Mouse (Mus musculus) stomach, embryonic 15.5 days (tissue): ENCODE data around the gene Gphn. TPM values are rescaled to one million over a fixed set of nuclear protein-coding genes. Genes with fewer than 3 reads are reported as not detected.
"Not testable (repeated sequence)": the region's sequence is repeated elsewhere in the genome, so short reads cannot be mapped to it uniquely, and the experiment has no call there.

Experiments used
- ATAC-seq: fragments of 200-750 bp; cut with Nextera tagmentation; 2 replicates; pipeline ENCODE4 v1.8.0; 2017; ENCODE audit warnings: low read depth, moderate number of reproducible peaks, moderate TSS enrichment; ENCODE audit not compliant: insufficient read depth, low FRiP score
- H3K27ac ChIP-seq: fragments of 300-500 bp; sonication (generic); 2 replicates; pipeline ENCODE4 v1.5.1; 2015; ENCODE audit warnings: mild to moderate bottlenecking, inconsistent platforms
- H3K27me3 ChIP-seq: fragments of 300-500 bp; sonication (generic); replicated peaks from 2 replicates; pipeline ENCODE4 v1.6.1; 2015; ENCODE audit warnings: inconsistent platforms
- H3K36me3 ChIP-seq: fragments of 300-500 bp; sonication (generic); 2 replicates; pipeline ENCODE4 v1.6.1; 2015; ENCODE audit warnings: inconsistent platforms
- H3K4me1 ChIP-seq: fragments of 300-500 bp; sonication (generic); 2 replicates; pipeline ENCODE4 v1.6.1; 2015; ENCODE audit warnings: inconsistent platforms
- H3K4me2 ChIP-seq: fragments of 300-500 bp; sonication (generic); 2 replicates; pipeline ENCODE4 v1.6.1; 2015; ENCODE audit warnings: mild to moderate bottlenecking, inconsistent platforms
- H3K4me3 ChIP-seq: fragments of 300-500 bp; sonication (generic); replicated peaks from 2 replicates; pipeline ENCODE4 v1.5.1; 2015; ENCODE audit warnings: inconsistent platforms
- H3K9ac ChIP-seq: fragments of 300-500 bp; sonication (generic); 2 replicates; pipeline ENCODE4 v1.6.1; 2015; ENCODE audit warnings: inconsistent platforms
- H3K9me3 ChIP-seq: fragments of 300-500 bp; sonication (generic); 2 replicates; pipeline ENCODE4 v1.6.1; 2016; ENCODE audit warnings: inconsistent platforms
- WGBS: fragments of 180-500 bp; shearing (Covaris S2); methylation state at CpG from one replicate; pipeline ENCODE4 v1.1.7; 2015; 5-methylcytosine and 5-hydroxymethylcytosine counted together
- polyA plus RNA-seq: library from polyadenylated mRNA; unstranded; fragments of >200 nt; fragmentation: Nextera tagmentation; extraction: Ambion mirVana; gene quantifications from 2 replicates; pipeline ENCODE4 v1.2.1, GENCODE M21; 2015

Gene Gphn
- polyA plus RNA-seq, 1 experiment from 2014 or later, result 19.2 TPM

- H3K9me3 ChIP-seq, result no peaks in the 10 kb centered on the region
- H3K9ac ChIP-seq, result no peak overlapping the region
- no peak overlapping the region for H3K4me3 ChIP-seq
- no peaks in the 10 kb centered on the region for H3K4me1 ChIP-seq
- H3K4me2 ChIP-seq, result no peak overlapping the region
- H3K27me3 ChIP-seq, result no peaks in the 10 kb centered on the region
- no peak overlapping the region for H3K27ac ChIP-seq
- no peak for ATAC-seq
- H3K36me3 ChIP-seq, result no peaks in the 10 kb centered on the region
These were observed 163.1 kb downstream of the Gphn start for GRCm38 (mm10) chr12:78389267-78389666.

GRCm38 (mm10) chr12:78395297-78395696 is 169.1 kb downstream of the Gphn start:
- no peak overlapping the region for H3K4me3 ChIP-seq
- H3K4me1 ChIP-seq, result no peaks in the 10 kb centered on the region
- H3K4me2 ChIP-seq, result no peak overlapping the region
- H3K27me3 ChIP-seq, result no peaks in the 10 kb centered on the region
- H3K9ac ChIP-seq, result no peak overlapping the region
- H3K36me3 ChIP-seq, result no peaks in the 10 kb centered on the region
- H3K27ac ChIP-seq, result no peak overlapping the region
- no peak for ATAC-seq
- whole genome bisulfite sequencing, result 88% methylated on average over 1 of the region's 1 CpGs
- no peaks in the 10 kb centered on the region for H3K9me3 ChIP-seq

- H3K4me3 ChIP-seq, H3K27ac ChIP-seq, H3K9me3 ChIP-seq, H3K4me2 ChIP-seq, H3K4me1 ChIP-seq, H3K36me3 ChIP-seq, H3K9ac ChIP-seq, H3K27me3 ChIP-seq, ATAC-seq: not testable (repeated sequence)
- 57% methylated on average over 7 of the region's 7 CpGs for WGBS
These were observed 181.3 kb downstream of the Gphn start for GRCm38 (mm10) chr12:78407518-78407917.

GRCm38 (mm10) chr12:78522176-78522575 is 296.0 kb downstream of the Gphn start:
- no peak for ATAC-seq
- H3K4me1 ChIP-seq, result no peaks in the 10 kb centered on the region
- H3K36me3 ChIP-seq, result no peaks in the 10 kb centered on the region
- no peak overlapping the region for H3K4me2 ChIP-seq
- no peak overlapping the region for H3K4me3 ChIP-seq
- H3K9me3 ChIP-seq, result no peaks in the 10 kb centered on the region
- H3K27ac ChIP-seq, result no peak overlapping the region
- H3K27me3 ChIP-seq, result no peaks in the 10 kb centered on the region
- WGBS, result 57% methylated on average over 1 of the region's 1 CpGs
- no peak overlapping the region for H3K9ac ChIP-seq

- H3K4me2 ChIP-seq, result no peak overlapping the region
- H3K27ac ChIP-seq, result no peak overlapping the region
- no peaks in the 10 kb centered on the region for H3K36me3 ChIP-seq
- H3K9ac ChIP-seq, result no peak overlapping the region
- H3K4me3 ChIP-seq, result no peak overlapping the region
- WGBS, result 77% methylated on average over 5 of the region's 5 CpGs
- H3K9me3 ChIP-seq, result no peaks in the 10 kb centered on the region
- no peak for ATAC-seq
- no peaks in the 10 kb centered on the region for H3K27me3 ChIP-seq
- no peaks in the 10 kb centered on the region for H3K4me1 ChIP-seq
These were observed 296.7 kb downstream of the Gphn start for GRCm38 (mm10) chr12:78522804-78523394.

- not testable (repeated sequence) for H3K9ac ChIP-seq, H3K27me3 ChIP-seq, H3K9me3 ChIP-seq, ATAC-seq, H3K4me3 ChIP-seq, H3K4me2 ChIP-seq, H3K27ac ChIP-seq, H3K4me1 ChIP-seq, H3K36me3 ChIP-seq
These were observed 311.4 kb downstream of the Gphn start for GRCm38 (mm10) chr12:78537590-78537989.

- H3K4me3 ChIP-seq, result no peak overlapping the region
- no peaks in the 10 kb centered on the region for H3K4me1 ChIP-seq
- no peak overlapping the region for H3K9ac ChIP-seq
- 78% methylated on average over 2 of the region's 2 CpGs for WGBS
- no peak overlapping the region for H3K4me2 ChIP-seq
- no peaks in the 10 kb centered on the region for H3K27me3 ChIP-seq
- no peaks in the 10 kb centered on the region for H3K9me3 ChIP-seq
- no peaks in the 10 kb centered on the region for H3K36me3 ChIP-seq
- ATAC-seq, result no peak
- H3K27ac ChIP-seq, result no peak overlapping the region
These were observed 324.7 kb downstream of the Gphn start for GRCm38 (mm10) chr12:78550913-78551312.

GRCm38 (mm10) chr12:78631816-78632215 is 405.6 kb downstream of the Gphn start:
- Histone ChIP-seq H3K9ac (no peak overlapping the region), H3K4me2 (no peak overlapping the region), H3K9me3 (no peaks in the 10 kb centered on the region), H3K4me1 (no peaks in the 10 kb centered on the region), H3K4me3 (no peak overlapping the region), H3K27me3 (no peaks in the 10 kb centered on the region), H3K27ac (no peak overlapping the region), H3K36me3 (no peaks in the 10 kb centered on the region)
- ATAC-seq, result no peak
- 68% methylated on average over 2 of the region's 2 CpGs for WGBS

GRCm38 (mm10) chr12:78639466-78639865 is 413.3 kb downstream of the Gphn start:
- H3K4me2 ChIP-seq, result no peak overlapping the region
- no peak for ATAC-seq
- H3K27me3 ChIP-seq, result no peaks in the 10 kb centered on the region
- H3K4me1 ChIP-seq, result no peaks in the 10 kb centered on the region
- no peaks in the 10 kb centered on the region for H3K36me3 ChIP-seq
- H3K27ac ChIP-seq, result no peak overlapping the region
- no peak overlapping the region for H3K4me3 ChIP-seq
- no peaks in the 10 kb centered on the region for H3K9me3 ChIP-seq
- 26% methylated on average over 1 of the region's 1 CpGs for WGBS
- no peak overlapping the region for H3K9ac ChIP-seq

GRCm38 (mm10) chr12:78640086-78640485 is 413.9 kb downstream of the Gphn start:
- Histone ChIP-seq H3K36me3 (no peaks in the 10 kb centered on the region), H3K9me3 (no peaks in the 10 kb centered on the region), H3K4me1 (no peaks in the 10 kb centered on the region), H3K4me3 (no peak overlapping the region), H3K27me3 (no peaks in the 10 kb centered on the region), H3K4me2 (no peak overlapping the region), H3K27ac (no peak overlapping the region), H3K9ac (no peak overlapping the region)
- 30% methylated on average over 2 of the region's 2 CpGs for WGBS
- no peak for ATAC-seq

GRCm38 (mm10) chr12:78641220-78641619 is 415.0 kb downstream of the Gphn start:
- H3K9me3 ChIP-seq, result no peaks in the 10 kb centered on the region
- no peaks in the 10 kb centered on the region for H3K4me1 ChIP-seq
- H3K4me3 ChIP-seq, result no peak overlapping the region
- no peak overlapping the region for H3K27ac ChIP-seq
- H3K36me3 ChIP-seq, result no peaks in the 10 kb centered on the region
- no peak for ATAC-seq
- H3K4me2 ChIP-seq, result no peak overlapping the region
- no peak overlapping the region for H3K9ac ChIP-seq
- no peaks in the 10 kb centered on the region for H3K27me3 ChIP-seq

- H3K9ac ChIP-seq, result no peak overlapping the region
- 71% methylated on average over 2 of the region's 2 CpGs for WGBS
- no peak overlapping the region for H3K4me3 ChIP-seq
- H3K36me3 ChIP-seq, result no peaks in the 10 kb centered on the region
- H3K27ac ChIP-seq, result no peak overlapping the region
- no peaks in the 10 kb centered on the region for H3K4me1 ChIP-seq
- no peaks in the 10 kb centered on the region for H3K9me3 ChIP-seq
- H3K27me3 ChIP-seq, result no peaks in the 10 kb centered on the region
- no peak for ATAC-seq
- no peak overlapping the region for H3K4me2 ChIP-seq
These were observed 417.5 kb downstream of the Gphn start for GRCm38 (mm10) chr12:78643691-78644090.

GRCm38 (mm10) chr12:78645282-78645681 is 419.1 kb downstream of the Gphn start:
- 94% methylated on average over 1 of the region's 1 CpGs for WGBS

More at GRCm38 (mm10) chr12:78645282-78645681, 419.1 kb downstream of the Gphn start:
- H3K9ac ChIP-seq, result no peak overlapping the region
- no peaks in the 10 kb centered on the region for H3K36me3 ChIP-seq
- no peaks in the 10 kb centered on the region for H3K27me3 ChIP-seq
- no peak overlapping the region for H3K27ac ChIP-seq
- no peak overlapping the region for H3K4me3 ChIP-seq
- H3K4me2 ChIP-seq, result no peak overlapping the region
- ATAC-seq, result no peak
- no peaks in the 10 kb centered on the region for H3K9me3 ChIP-seq
- no peaks in the 10 kb centered on the region for H3K4me1 ChIP-seq
